Mouse (Mus musculus): ENCODE data around the gene Gm9049. TPM values are rescaled to one million over a fixed set of nuclear protein-coding genes. Genes with fewer than 3 reads are reported as not detected.
A peak's percentile ranks its signal among the peaks of the same experiment; 100 is the strongest.
"Not testable (repeated sequence)": the region's sequence is repeated elsewhere in the genome, so short reads cannot be mapped to it uniquely, and the experiment has no call there.

Gm9049 gene
- not detected for total RNA-seq (2021)

DNA sequence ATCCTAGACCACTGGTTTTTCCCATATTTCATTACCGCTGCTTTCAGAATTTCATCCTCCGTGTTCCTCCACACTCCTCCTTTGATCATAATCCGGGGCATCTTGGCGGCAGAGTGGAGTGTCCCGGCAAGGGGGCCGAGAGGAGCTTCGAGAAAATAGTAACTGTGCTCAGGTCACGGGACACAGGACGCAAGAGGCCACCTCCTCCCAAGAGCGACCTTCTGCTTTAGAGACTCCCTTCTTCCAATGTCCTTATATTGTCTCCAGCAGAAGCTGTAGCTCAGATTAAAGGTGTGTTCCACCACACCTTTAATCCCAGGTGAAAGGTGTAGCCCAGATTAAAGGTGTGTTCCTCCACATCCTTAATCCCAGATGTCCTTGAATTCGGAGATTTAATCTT lies at the start of gene Gm9049:
Gene Gm9049, minus strand, starts transcription at position 101 of the 400 bp plus-strand sequence.
- intact Hi-C loops (cut with DNase I); DNase-seq: not testable (repeated sequence)

DNA sequence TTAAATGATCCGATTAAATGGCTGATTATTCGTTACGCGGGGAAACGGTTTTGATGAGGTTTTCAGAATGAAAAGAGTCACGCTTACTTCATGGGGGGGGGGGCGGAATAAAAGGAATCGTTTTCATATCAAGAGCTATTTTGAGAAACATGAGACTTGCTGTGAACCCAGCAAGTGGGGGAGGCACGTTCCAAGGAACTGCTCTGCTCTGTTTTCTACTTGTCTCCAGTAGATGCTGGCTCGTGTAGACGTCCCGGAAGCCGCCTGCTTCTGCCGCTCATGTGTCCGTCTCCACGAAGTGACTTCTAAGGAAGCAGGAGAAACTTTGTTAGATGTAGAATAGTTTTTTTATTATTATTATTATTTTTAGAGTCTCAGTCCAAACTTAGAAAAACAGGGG lies 46.0 kb upstream of the Gm9049 start:
- intact Hi-C loops (cut with DNase I), result no loop called here
- no peak for DNase-seq

DNA sequence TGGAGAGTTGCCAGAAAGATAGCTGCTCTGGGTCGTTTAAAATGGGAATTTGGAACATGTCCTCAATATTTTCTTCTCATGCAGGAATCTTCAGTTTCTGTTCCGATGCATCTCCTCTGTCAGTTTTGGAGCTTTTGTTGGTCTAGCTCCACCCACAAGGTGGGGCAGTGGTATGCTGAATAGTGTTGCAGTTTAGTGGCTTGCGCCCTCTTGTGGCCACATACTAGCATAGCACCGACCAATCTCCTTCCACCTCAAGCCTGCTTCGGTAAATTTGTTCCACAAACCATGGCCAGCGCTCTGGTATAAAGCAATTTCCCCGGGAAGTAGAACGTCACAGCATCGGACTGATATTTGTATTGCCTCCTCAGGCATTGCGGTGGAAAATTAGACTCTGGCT lies 16.5 kb upstream of the Gm9049 start:
- DNase-seq, result peak; percentile 88
- intact Hi-C loops (cut with DNase I), result no loop called here

DNA sequence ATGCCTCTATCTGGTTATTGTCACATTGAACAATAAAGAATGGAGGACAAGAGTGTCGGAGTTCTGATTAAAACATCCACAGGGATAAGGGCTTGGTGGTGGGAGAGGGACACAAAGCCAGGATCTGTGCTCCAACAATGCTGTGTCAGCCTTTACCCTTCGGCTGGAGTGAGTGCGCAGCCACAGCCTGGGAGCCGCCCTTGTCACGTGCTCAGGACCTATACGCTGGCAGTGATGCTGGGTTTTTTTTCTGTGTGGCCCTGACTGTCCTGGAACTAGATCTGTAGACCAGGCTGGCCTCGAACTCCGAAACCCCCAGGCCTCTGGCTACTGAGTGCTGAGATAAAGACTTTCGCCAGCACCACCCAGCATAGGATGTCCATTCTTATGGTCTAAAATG lies 15.6 kb upstream of the Gm9049 start:
- DNase-seq, result no peak
- intact Hi-C loops (cut with DNase I), result no loop called here

DNA sequence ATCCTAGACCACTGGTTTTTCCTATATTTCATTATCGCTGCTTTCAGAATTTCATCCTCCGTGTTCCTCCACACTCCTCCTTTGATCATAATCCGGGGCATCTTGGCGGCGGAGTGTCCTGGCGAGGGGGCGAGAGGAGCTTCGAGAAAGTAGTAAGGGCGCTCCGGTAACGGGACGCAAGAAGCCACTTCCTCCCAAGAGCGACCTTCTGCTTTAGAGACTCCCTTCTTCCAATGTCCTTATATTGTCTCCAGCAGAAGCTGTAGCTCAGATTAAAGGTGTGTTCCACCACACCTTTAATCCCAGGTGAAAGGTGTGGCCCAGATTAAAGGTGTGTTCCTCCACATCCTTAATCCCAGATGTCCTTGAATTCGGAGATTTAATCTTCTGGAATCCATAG lies 5.3 kb downstream of the Gm9049 start, which contains the start of gene Gm9048:
Gene Gm9048, minus strand, starts transcription at position 101 of the 400 bp plus-strand sequence.
- DNase-seq; intact Hi-C loops (cut with DNase I): not testable (repeated sequence)

DNA sequence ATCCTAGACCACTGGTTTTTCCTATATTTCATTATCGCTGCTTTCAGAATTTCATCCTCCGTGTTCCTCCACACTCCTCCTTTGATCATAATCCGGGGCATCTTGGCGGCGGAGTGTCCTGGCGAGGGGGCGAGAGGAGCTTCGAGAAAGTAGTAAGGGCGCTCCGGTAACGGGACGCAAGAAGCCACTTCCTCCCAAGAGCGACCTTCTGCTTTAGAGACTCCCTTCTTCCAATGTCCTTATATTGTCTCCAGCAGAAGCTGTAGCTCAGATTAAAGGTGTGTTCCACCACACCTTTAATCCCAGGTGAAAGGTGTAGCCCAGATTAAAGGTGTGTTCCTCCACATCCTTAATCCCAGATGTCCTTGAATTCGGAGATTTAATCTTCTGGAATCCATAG lies 10.8 kb downstream of the Gm9049 start, which contains the start of gene Gm9046:
Gene Gm9046, minus strand, starts transcription at position 101 of the 400 bp plus-strand sequence.
- DNase-seq; intact Hi-C loops (cut with DNase I): not testable (repeated sequence)

DNA sequence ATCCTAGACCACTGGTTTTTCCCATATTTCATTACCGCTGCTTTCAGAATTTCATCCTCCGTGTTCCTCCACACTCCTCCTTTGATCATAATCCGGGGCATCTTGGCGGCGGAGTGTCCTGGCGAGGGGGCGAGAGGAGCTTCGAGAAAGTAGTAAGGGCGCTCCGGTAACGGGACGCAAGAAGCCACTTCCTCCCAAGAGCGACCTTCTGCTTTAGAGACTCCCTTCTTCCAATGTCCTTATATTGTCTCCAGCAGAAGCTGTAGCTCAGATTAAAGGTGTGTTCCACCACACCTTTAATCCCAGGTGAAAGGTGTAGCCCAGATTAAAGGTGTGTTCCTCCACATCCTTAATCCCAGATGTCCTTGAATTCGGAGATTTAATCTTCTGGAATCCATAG lies 16.2 kb downstream of the Gm9049 start, which contains the start of gene Gm9045:
Gene Gm9045, minus strand, starts transcription at position 101 of the 400 bp plus-strand sequence.
- intact Hi-C loops (cut with DNase I); DNase-seq: not testable (repeated sequence)

DNA sequence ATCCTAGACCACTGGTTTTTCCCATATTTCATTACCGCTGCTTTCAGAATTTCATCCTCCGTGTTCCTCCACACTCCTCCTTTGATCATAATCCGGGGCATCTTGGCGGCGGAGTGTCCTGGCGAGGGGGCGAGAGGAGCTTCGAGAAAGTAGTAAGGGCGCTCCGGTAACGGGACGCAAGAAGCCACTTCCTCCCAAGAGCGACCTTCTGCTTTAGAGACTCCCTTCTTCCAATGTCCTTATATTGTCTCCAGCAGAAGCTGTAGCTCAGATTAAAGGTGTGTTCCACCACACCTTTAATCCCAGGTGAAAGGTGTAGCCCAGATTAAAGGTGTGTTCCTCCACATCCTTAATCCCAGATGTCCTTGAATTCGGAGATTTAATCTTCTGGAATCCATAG lies 21.6 kb downstream of the Gm9049 start, which contains the start of gene Gm9044:
Gene Gm9044, minus strand, starts transcription at position 101 of the 400 bp plus-strand sequence.
- intact Hi-C loops (cut with DNase I); DNase-seq: not testable (repeated sequence)

DNA sequence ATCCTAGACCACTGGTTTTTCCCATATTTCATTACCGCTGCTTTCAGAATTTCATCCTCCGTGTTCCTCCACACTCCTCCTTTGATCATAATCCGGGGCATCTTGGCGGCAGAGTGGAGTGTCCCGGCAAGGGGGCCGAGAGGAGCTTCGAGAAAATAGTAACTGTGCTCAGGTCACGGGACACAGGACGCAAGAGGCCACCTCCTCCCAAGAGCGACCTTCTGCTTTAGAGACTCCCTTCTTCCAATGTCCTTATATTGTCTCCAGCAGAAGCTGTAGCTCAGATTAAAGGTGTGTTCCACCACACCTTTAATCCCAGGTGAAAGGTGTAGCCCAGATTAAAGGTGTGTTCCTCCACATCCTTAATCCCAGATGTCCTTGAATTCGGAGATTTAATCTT lies 27.0 kb downstream of the Gm9049 start, which contains the start of gene Gm9040:
Gene Gm9040, minus strand, starts transcription at position 101 of the 400 bp plus-strand sequence.
- intact Hi-C loops (cut with DNase I); DNase-seq: not testable (repeated sequence)

DNA sequence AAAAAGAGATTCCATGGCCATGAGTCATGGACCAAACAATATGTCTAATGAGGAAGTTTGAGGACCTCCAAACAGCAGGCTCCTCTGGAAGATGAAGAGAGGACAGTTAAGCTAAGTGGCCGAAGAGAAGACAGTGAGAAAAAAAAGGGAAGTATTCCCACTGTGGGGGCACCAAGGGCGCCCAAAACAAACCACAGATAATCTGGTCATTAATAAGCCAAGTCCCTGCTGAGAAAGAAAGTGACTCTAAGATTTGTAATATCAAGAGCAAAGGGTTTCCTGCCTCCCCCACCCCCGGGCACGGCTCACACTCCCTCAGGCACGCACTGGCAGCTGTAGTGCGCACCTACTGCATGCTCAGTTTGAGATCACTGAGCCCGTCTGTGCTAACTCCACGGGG lies 34.9 kb downstream of the Gm9049 start:
- no peak for DNase-seq
- intact Hi-C loops (cut with DNase I), result no loop called here

DNA sequence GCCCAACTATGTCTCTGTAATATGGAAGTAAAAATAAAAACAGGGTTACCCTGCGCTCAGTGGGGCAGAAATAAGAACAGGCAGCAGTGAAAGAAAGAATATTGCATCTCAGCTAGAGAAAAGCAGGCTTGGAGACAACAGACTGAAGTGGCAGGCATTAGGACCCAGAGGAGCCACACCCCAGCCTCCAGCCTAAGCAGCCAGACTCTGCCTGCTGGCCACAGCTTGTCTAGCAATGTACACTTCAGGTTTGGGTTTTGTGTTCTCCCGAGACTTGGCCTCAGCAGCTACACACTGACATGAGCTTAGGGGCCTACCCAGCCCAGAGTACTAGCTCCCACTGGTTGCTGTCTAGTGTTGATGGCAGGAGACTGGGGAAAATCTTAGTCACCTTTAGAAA lies 51.8 kb downstream of the Gm9049 start:
- DNase-seq; intact Hi-C loops (cut with DNase I): not testable (repeated sequence)

Other genes with a start within 250 kb of the Gm9049 start
- 10 to 100 TPM; 16.7 to 19.7 TPM for gene Mdm1, start 212.3 kb downstream of the Gm9049 start, total RNA-seq (2021)
- gene Il22, start 149.2 kb downstream of the Gm9049 start, total RNA-seq (2021), result not detected
- gene Gm32717, start 113.3 kb downstream of the Gm9049 start, total RNA-seq (2021), result under 1 TPM; 0.64 to 0.98 TPM
- gene Gm32802, start 95.4 kb downstream of the Gm9049 start, total RNA-seq (2021), result under 1 TPM; 0.64 to 0.98 TPM
- gene Iltifb, start 59.1 kb downstream of the Gm9049 start, total RNA-seq (2021), result not detected
- gene Gm9040, start 27.1 kb downstream of the Gm9049 start, total RNA-seq (2021), result not detected
- gene Gm9044, start 21.7 kb downstream of the Gm9049 start, total RNA-seq (2021), result not detected
- not detected for gene Gm9045, start 16.3 kb downstream of the Gm9049 start, total RNA-seq (2021)
- not detected for gene Gm9046, start 10.8 kb downstream of the Gm9049 start, total RNA-seq (2021)
- not detected for gene Gm9048, start 5.4 kb downstream of the Gm9049 start, total RNA-seq (2021)
- not detected for gene Ifng, start 86.9 kb upstream of the Gm9049 start, total RNA-seq (2021)